Mouse (Mus musculus): ENCODE data around the gene Ppm1n. TPM values are rescaled to one million over a fixed set of nuclear protein-coding genes. Genes with fewer than 3 reads are reported as not detected.

Ppm1n gene
- total and polyA plus RNA-seq, 2 experiments, result 0.13 TPM; not detected in 1

GRCm38 (mm10) chr7:19319458-19319857 is 39.6 kb upstream of the Ppm1n start:
- peak overlapping the region; percentile 52; the same call in 1 of the 2 replicates for H3K4me3 ChIP-seq (ENCODE audit: insufficient read depth, low read depth, low read length)
- H3K4me1 ChIP-seq (ENCODE audit: control insufficient read depth, insufficient read depth, low read length), result no peaks in the 10 kb centered on the region; the same call in 1 of the 2 replicates
- H3K79me2 ChIP-seq (ENCODE audit: control insufficient read depth, insufficient read depth, low read length), result no peaks in the 10 kb centered on the region
- 44% methylated on average over 9 of the region's 9 CpGs for whole genome bisulfite sequencing
- H3K27me3 ChIP-seq (ENCODE audit: control insufficient read depth, insufficient read depth, low read length), result no peaks in the 10 kb centered on the region
- no peak for DNase-seq (ENCODE audit: extremely low read depth, low read depth, low spot score)
- H3K36me3 ChIP-seq (ENCODE audit: control insufficient read depth, insufficient read depth, low read length), result no peaks in the 10 kb centered on the region
- H3K9ac ChIP-seq (ENCODE audit: low read depth, low read length), result peak overlapping the region; percentile 54; the same call in 1 of the 2 replicates
- H3K27ac ChIP-seq (replicated peaks; ENCODE audit: insufficient read depth, low read depth, low read length), result no peak overlapping the region
- TF ChIP-seq CTCF (IDR thresholded peaks at IDR 0.05; ENCODE audit: low read depth, low read length) (no peak), POLR2A (IDR thresholded peaks at IDR 0.05; ENCODE audit: extremely low read depth, insufficient read depth, low read length) (no peak)

- no peak for DNase-seq (ENCODE audit: extremely low read depth, low read depth, low spot score)
- H3K27ac ChIP-seq (replicated peaks; ENCODE audit: insufficient read depth, low read depth, low read length), result no peak overlapping the region
- no peaks in the 10 kb centered on the region for H3K27me3 ChIP-seq (ENCODE audit: control insufficient read depth, insufficient read depth, low read length)
- H3K79me2 ChIP-seq (ENCODE audit: control insufficient read depth, insufficient read depth, low read length), result no peaks in the 10 kb centered on the region
- WGBS, result 85% methylated on average over 7 of the region's 7 CpGs
- H3K4me1 ChIP-seq (ENCODE audit: control insufficient read depth, insufficient read depth, low read length), result no peaks in the 10 kb centered on the region; the same call in 1 of the 2 replicates
- TF ChIP-seq CTCF (IDR thresholded peaks at IDR 0.05; ENCODE audit: low read depth, low read length) (no peak), POLR2A (IDR thresholded peaks at IDR 0.05; ENCODE audit: extremely low read depth, insufficient read depth, low read length) (no peak)
- H3K9ac ChIP-seq (ENCODE audit: low read depth, low read length), result no peak overlapping the region
- H3K4me3 ChIP-seq (ENCODE audit: insufficient read depth, low read depth, low read length), result no peak overlapping the region
- no peaks in the 10 kb centered on the region for H3K36me3 ChIP-seq (ENCODE audit: control insufficient read depth, insufficient read depth, low read length)
Observed at GRCm38 (mm10) chr7:19318676-19319075, 38.8 kb upstream of the Ppm1n start.

GRCm38 (mm10) chr7:19318201-19318600 is 38.3 kb upstream of the Ppm1n start:
- H3K9ac ChIP-seq (ENCODE audit: low read depth, low read length), result no peak overlapping the region
- DNase-seq (ENCODE audit: extremely low read depth, low read depth, low spot score), result no peak
- H3K79me2 ChIP-seq (ENCODE audit: control insufficient read depth, insufficient read depth, low read length), result no peaks in the 10 kb centered on the region
- no peak overlapping the region for H3K27ac ChIP-seq (replicated peaks; ENCODE audit: insufficient read depth, low read depth, low read length)
- TF ChIP-seq CTCF (IDR thresholded peaks at IDR 0.05; ENCODE audit: low read depth, low read length), result no peak
- no peak for TF ChIP-seq POLR2A (IDR thresholded peaks at IDR 0.05; ENCODE audit: extremely low read depth, insufficient read depth, low read length)
- no peaks in the 10 kb centered on the region; the same call in 1 of the 2 replicates for H3K4me1 ChIP-seq (ENCODE audit: control insufficient read depth, insufficient read depth, low read length)
- H3K36me3 ChIP-seq (ENCODE audit: control insufficient read depth, insufficient read depth, low read length), result no peaks in the 10 kb centered on the region
- no peak overlapping the region for H3K4me3 ChIP-seq (ENCODE audit: insufficient read depth, low read depth, low read length)
- no peaks in the 10 kb centered on the region for H3K27me3 ChIP-seq (ENCODE audit: control insufficient read depth, insufficient read depth, low read length)
- 77% methylated on average over 2 of the region's 2 CpGs for WGBS

GRCm38 (mm10) chr7:19316451-19317161 is 36.7 kb upstream of the Ppm1n start:
- no peak for DNase-seq (ENCODE audit: extremely low read depth, low read depth, low spot score)
- no peaks in the 10 kb centered on the region; the same call in 1 of the 2 replicates for H3K4me1 ChIP-seq (ENCODE audit: control insufficient read depth, insufficient read depth, low read length)
- H3K27ac ChIP-seq (replicated peaks; ENCODE audit: insufficient read depth, low read depth, low read length), result no peak overlapping the region
- H3K27me3 ChIP-seq (ENCODE audit: control insufficient read depth, insufficient read depth, low read length), result no peaks in the 10 kb centered on the region
- H3K4me3 ChIP-seq (ENCODE audit: insufficient read depth, low read depth, low read length), result no peak overlapping the region
- WGBS, result 74% methylated on average over 14 of the region's 14 CpGs
- H3K79me2 ChIP-seq (ENCODE audit: control insufficient read depth, insufficient read depth, low read length), result no peaks in the 10 kb centered on the region
- TF ChIP-seq CTCF (IDR thresholded peaks at IDR 0.05; ENCODE audit: low read depth, low read length), result no peak
- TF ChIP-seq POLR2A (IDR thresholded peaks at IDR 0.05; ENCODE audit: extremely low read depth, insufficient read depth, low read length), result no peak
- no peaks in the 10 kb centered on the region for H3K36me3 ChIP-seq (ENCODE audit: control insufficient read depth, insufficient read depth, low read length)
- H3K9ac ChIP-seq (ENCODE audit: low read depth, low read length), result no peak overlapping the region

GRCm38 (mm10) chr7:19314033-19314432 is 34.2 kb upstream of the Ppm1n start:
- no peaks in the 10 kb centered on the region for H3K79me2 ChIP-seq (ENCODE audit: control insufficient read depth, insufficient read depth, low read length)
- WGBS, result 60% methylated on average over 5 of the region's 5 CpGs
- H3K27me3 ChIP-seq (ENCODE audit: control insufficient read depth, insufficient read depth, low read length), result no peaks in the 10 kb centered on the region

GRCm38 (mm10) chr7:19311991-19312390 is 32.1 kb upstream of the Ppm1n start:
- peak; percentile 40 for DNase-seq (ENCODE audit: extremely low read depth, low read depth, low spot score)
- Histone ChIP-seq H3K27me3 (ENCODE audit: control insufficient read depth, insufficient read depth, low read length) (no peaks in the 10 kb centered on the region), H3K4me1 (ENCODE audit: control insufficient read depth, insufficient read depth, low read length) (peaks cover 1% of the 10 kb centered on the region; the same call in 1 of the 2 replicates), H3K9ac (ENCODE audit: low read depth, low read length) (no peak overlapping the region), H3K27ac (replicated peaks; ENCODE audit: insufficient read depth, low read depth, low read length) (no peak overlapping the region), H3K4me3 (ENCODE audit: insufficient read depth, low read depth, low read length) (no peak overlapping the region), H3K79me2 (ENCODE audit: control insufficient read depth, insufficient read depth, low read length) (no peaks in the 10 kb centered on the region), H3K36me3 (ENCODE audit: control insufficient read depth, insufficient read depth, low read length) (no peaks in the 10 kb centered on the region)
- TF ChIP-seq POLR2A (IDR thresholded peaks at IDR 0.05; ENCODE audit: extremely low read depth, insufficient read depth, low read length), result no peak
- no peak for TF ChIP-seq CTCF (IDR thresholded peaks at IDR 0.05; ENCODE audit: low read depth, low read length)
- WGBS, result 42% methylated on average over 4 of the region's 4 CpGs

More at GRCm38 (mm10) chr7:19314033-19314432, 34.2 kb upstream of the Ppm1n start:
- Histone ChIP-seq H3K36me3 (ENCODE audit: control insufficient read depth, insufficient read depth, low read length) (no peaks in the 10 kb centered on the region), H3K9ac (ENCODE audit: low read depth, low read length) (no peak overlapping the region), H3K4me3 (ENCODE audit: insufficient read depth, low read depth, low read length) (no peak overlapping the region), H3K4me1 (ENCODE audit: control insufficient read depth, insufficient read depth, low read length) (peaks cover 1% of the 10 kb centered on the region; the same call in 1 of the 2 replicates), H3K27ac (replicated peaks; ENCODE audit: insufficient read depth, low read depth, low read length) (no peak overlapping the region)
- TF ChIP-seq POLR2A (IDR thresholded peaks at IDR 0.05; ENCODE audit: extremely low read depth, insufficient read depth, low read length), result no peak
- TF ChIP-seq CTCF (IDR thresholded peaks at IDR 0.05; ENCODE audit: low read depth, low read length), result no peak
- DNase-seq (ENCODE audit: extremely low read depth, low read depth, low spot score), result no peak
